ENCODE assay signal across 18 mouse cellular contexts in the genomic region with DNA sequence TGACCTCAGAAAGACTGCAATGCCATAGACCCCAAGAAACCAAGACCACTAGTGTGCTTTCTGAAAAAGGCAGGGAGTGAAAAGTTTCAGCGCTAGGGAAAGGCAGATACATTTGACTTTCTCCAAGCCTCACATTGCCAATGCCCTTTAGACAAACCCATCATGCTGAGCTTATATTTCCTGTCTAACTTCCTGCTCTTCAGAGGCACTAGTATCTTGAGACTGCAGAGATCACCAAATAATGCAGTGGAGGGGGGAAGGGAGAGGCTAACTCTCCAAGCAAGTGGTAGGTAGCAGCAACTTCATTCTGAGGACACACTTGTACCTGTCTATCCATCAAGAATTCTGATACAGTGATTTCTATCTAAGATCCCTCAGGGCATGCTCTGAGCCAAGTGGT. TPM values are rescaled to one million over a fixed set of nuclear protein-coding genes. Genes with fewer than 3 reads are reported as not detected.
DNase-seq lines count a peak whose midpoint lies in the region; ATAC-seq and TF ChIP-seq lines count a peak whose summit lies in the region.
"Had no signal": no experiment of that assay in that cellular context is flagged by ENCODE, and none has a peak within 500 bp of the region (broad histone marks: within the 10 kb centered on the region; RNA-seq: fewer than 3 reads in every experiment).

No protein-coding gene starts in this region.

- H3K27me3 ChIP-seq in liver, postnatal 0 days (ENCODE audit: insufficient read depth, low read length) = no peaks in the 10 kb centered on the region
- no peaks in the 10 kb centered on the region for H3K27me3 ChIP-seq in splenic B cell, adult 2 months (ENCODE audit: control insufficient read depth, insufficient read depth, low read length, poor library complexity, severe bottlenecking)
- H3K27me3 ChIP-seq: heart, embryonic 15.5 days; hindbrain, embryonic 13.5 days; limb, embryonic 12.5 days; lung, embryonic 15.5 days had no signal

- H3K36me3 ChIP-seq in liver, postnatal 0 days (replicated peaks; ENCODE audit: insufficient read depth, low read length) = no peaks in the 10 kb centered on the region
- no peaks in the 10 kb centered on the region for H3K36me3 ChIP-seq in splenic B cell, adult 2 months (ENCODE audit: control insufficient read depth, insufficient read depth, low read length, poor library complexity, severe bottlenecking)
- H3K36me3 ChIP-seq: heart, embryonic 15.5 days; hindbrain, embryonic 13.5 days; limb, embryonic 12.5 days; lung, embryonic 15.5 days had no signal

- no peak overlapping the region for H3K4me2 ChIP-seq in liver, postnatal 0 days (ENCODE audit: low read depth, low read length)
- H3K4me2 ChIP-seq: heart, embryonic 15.5 days; hindbrain, embryonic 13.5 days; limb, embryonic 12.5 days; lung, embryonic 15.5 days; midbrain, embryonic 11.5 days had no signal

- no peak for DNase-seq in liver, postnatal 0 days
- DNase-seq in liver = no peak
- peak; percentile 67 for DNase-seq in CD4-positive, CD25-positive, alpha-beta regulatory T cell, adult 2 months (ENCODE audit: low read depth, low spot score)
- DNase-seq in splenic B cell, adult 2 months (ENCODE audit: low read depth, low spot score) = peak; percentile 42
- no peak for DNase-seq in frontal cortex, postnatal 25 days (ENCODE audit: low spot score in 2 of 2)
- DNase-seq in left cerebral cortex, adult 9 months (ENCODE audit: low spot score in 2 of 2) = no peak
- DNase-seq in heart, adult 9 months (ENCODE audit: low spot score in 2 of 2) = no peak
- DNase-seq: adrenal gland, adult 8-10 months; cerebellum, postnatal 14 days; gastrocnemius, postnatal 36 days; kidney, adult 11 months; kidney, postnatal 4 days had no signal

- H3K27ac ChIP-seq in liver, postnatal 0 days (ENCODE audit: low read depth) = no peak overlapping the region
- H3K27ac ChIP-seq: heart, embryonic 15.5 days; hindbrain, embryonic 13.5 days; limb, embryonic 12.5 days; lung, embryonic 15.5 days had no signal

- no peak for TF ChIP-seq CTCF in liver, postnatal 0 days (IDR thresholded peaks at IDR 0.05; ENCODE audit: low read depth)

- no peak for TF ChIP-seq EP300 in liver, postnatal 0 days (IDR thresholded peaks at IDR 0.05; ENCODE audit: low read depth)

- no peaks in the 10 kb centered on the region for H3K9me3 ChIP-seq in liver, postnatal 0 days (ENCODE audit: low read length)
- H3K9me3 ChIP-seq: heart, embryonic 15.5 days; limb, embryonic 12.5 days; lung, embryonic 15.5 days had no signal

- H3K4me3 ChIP-seq in liver, postnatal 0 days (ENCODE audit: low read depth, low read length) = no peak overlapping the region
- H3K4me3 ChIP-seq: heart, embryonic 15.5 days; hindbrain, embryonic 13.5 days; limb, embryonic 12.5 days; lung, embryonic 15.5 days had no signal

- peaks cover 3% of the 10 kb centered on the region; the same call in 1 of the 2 replicates for H3K4me1 ChIP-seq in liver, postnatal 0 days (ENCODE audit: insufficient read depth)
- H3K4me1 ChIP-seq: hindbrain, embryonic 13.5 days; limb, embryonic 12.5 days; lung, embryonic 15.5 days had no signal

- peak; percentile 31; the same call in 1 of the 2 replicates for ATAC-seq in liver, postnatal 0 days
- peak; percentile 96 for ATAC-seq in inflammation-experienced regulatory T-cells, adult 6 months

- 28% methylated on average over 1 of the region's 1 CpGs for WGBS in liver, postnatal 0 days (ENCODE audit: insufficient replicate concordance)

- H3K9ac ChIP-seq in liver, postnatal 0 days (replicated peaks) = no peak overlapping the region
- H3K9ac ChIP-seq: heart, embryonic 15.5 days; hindbrain, embryonic 13.5 days; limb, embryonic 12.5 days; lung, embryonic 15.5 days had no signal

RNA-seq across cellular contexts. Expression of gene Abhd12, which starts 35.1 kb away (rescaled TPM):
- polyA plus RNA-seq in liver, postnatal 0 days (2015; fragmentation: Nextera tagmentation; extraction: Ambion mirVana) = 24.5 and 25.6 TPM in 2 replicates
- 10 to 100 TPM in 2 of 3 experiments, 1 to 10 TPM in 1; 8.9 to 20.2 (median 18.5) TPM for polyA plus RNA-seq in inflammation-experienced regulatory T-cells, adult 6 months (2017; shearing (Covaris generic))

RNA-seq across cellular contexts. Expression of gene Gins1, which starts 35.8 kb away (rescaled TPM):
- polyA plus RNA-seq in liver, postnatal 0 days (2015; fragmentation: Nextera tagmentation; extraction: Ambion mirVana) = 16.6 and 18.7 TPM in 2 replicates
- polyA plus RNA-seq in inflammation-experienced regulatory T-cells, adult 6 months (2017; shearing (Covaris generic)) = 10 to 100 TPM in 1 of 3 experiments, 1 to 10 TPM in 2; 4.6 to 21.8 (median 7.5) TPM

Comparison
In these comparisons a context has a peak if more than half of its experiments do, and no peak if none do; other contexts are left out.
1. DNase-seq: peak in CD4-positive, CD25-positive, alpha-beta regulatory T cell, adult 2 months (single experiment) and splenic B cell, adult 2 months (single experiment); none in liver, postnatal 0 days (single experiment), liver (single experiment), frontal cortex, postnatal 25 days (0 of 2), left cerebral cortex, adult 9 months (0 of 2) and heart, adult 9 months (0 of 2).